Mouse (Mus musculus): ENCODE data around the gene Gm5447.

Gm5447 gene

GRCm38 (mm10) chr13:30986934-30987455 is 13.0 kb downstream of the Gm5447 start:
- no peak for DNase-seq

GRCm38 (mm10) chr13:30987686-30988085 is 13.7 kb downstream of the Gm5447 start:
- no peak for DNase-seq

GRCm38 (mm10) chr13:30989710-30990109 is 15.7 kb downstream of the Gm5447 start:
- DNase-seq = peak; percentile 86

GRCm38 (mm10) chr13:30990233-30990632 is 16.2 kb downstream of the Gm5447 start:
- no peak for DNase-seq

- no peak for DNase-seq
Observed at GRCm38 (mm10) chr13:30993819-30994218, 19.8 kb downstream of the Gm5447 start.

- DNase-seq = no peak
Observed at GRCm38 (mm10) chr13:30994249-30994858, 20.4 kb downstream of the Gm5447 start.

GRCm38 (mm10) chr13:30997526-30998253 is 23.7 kb downstream of the Gm5447 start:
- DNase-seq = no peak

- DNase-seq = no peak
Observed at GRCm38 (mm10) chr13:30999799-31000198, 25.8 kb downstream of the Gm5447 start.

GRCm38 (mm10) chr13:31004458-31004857 is 30.5 kb downstream of the Gm5447 start:
- DNase-seq = no peak

- DNase-seq = no peak
Observed at GRCm38 (mm10) chr13:31004995-31005394, 31.0 kb downstream of the Gm5447 start.

GRCm38 (mm10) chr13:31017545-31017944 is 43.5 kb downstream of the Gm5447 start:
- DNase-seq = no peak

- no peak for DNase-seq
Observed at GRCm38 (mm10) chr13:31021514-31021913, 47.5 kb downstream of the Gm5447 start.

- no peak for DNase-seq
Observed at GRCm38 (mm10) chr13:31021927-31022326, 47.9 kb downstream of the Gm5447 start.

GRCm38 (mm10) chr13:31023664-31024063 is 49.7 kb downstream of the Gm5447 start:
- no peak for DNase-seq
